In genomic region chr2:28521571-28522151, GRCm38 (mm10) we compare ENCODE assay signal across 10 mouse cellular contexts. TPM values are rescaled to one million over a fixed set of nuclear protein-coding genes. Genes with fewer than 3 reads are reported as not detected.
DNase-seq lines count a peak whose midpoint lies in the region; ATAC-seq lines count a peak whose summit lies in the region.
"Had no signal": no experiment of that assay in that cellular context is flagged by ENCODE, and none has a peak within 500 bp of the region (broad histone marks: within the 10 kb centered on the region; RNA-seq: fewer than 3 reads in every experiment).

No protein-coding gene starts in this region.

- no peaks in the 10 kb centered on the region for H3K36me3 ChIP-seq in kidney, embryonic 16.5 days (ENCODE audit: insufficient read depth, low read length)
- H3K36me3 ChIP-seq in embryonic facial prominence, embryonic 15.5 days: no peaks in the 10 kb centered on the region
- 0 out of 2 replicates have a peak, but pooled peaks cover under 1% of the 10 kb centered on the region for H3K36me3 ChIP-seq in limb, embryonic 15.5 days

- H3K4me3 ChIP-seq in kidney, embryonic 16.5 days (ENCODE audit: low read length): no peak overlapping the region
- H3K4me3 ChIP-seq in embryonic facial prominence, embryonic 15.5 days (replicated peaks): no peak overlapping the region
- no peak overlapping the region for H3K4me3 ChIP-seq in limb, embryonic 15.5 days

- 77% methylated on average over 6 of the region's 6 CpGs for WGBS in kidney, embryonic 16.5 days
- WGBS in embryonic facial prominence, embryonic 15.5 days: 71% methylated on average over 6 of the region's 6 CpGs
- WGBS in limb, embryonic 15.5 days: 77% methylated on average over 6 of the region's 6 CpGs

- no peaks in the 10 kb centered on the region for H3K27me3 ChIP-seq in kidney, embryonic 16.5 days (ENCODE audit: insufficient read depth, low read length)
- H3K27me3 ChIP-seq in embryonic facial prominence, embryonic 15.5 days: no peaks in the 10 kb centered on the region
- H3K27me3 ChIP-seq in limb, embryonic 15.5 days: no peaks in the 10 kb centered on the region

- no peak overlapping the region for H3K27ac ChIP-seq in kidney, embryonic 16.5 days (ENCODE audit: low read length)
- peak overlapping the region; percentile 60; the same call in 1 of the 2 replicates for H3K27ac ChIP-seq in embryonic facial prominence, embryonic 15.5 days (replicated peaks)
- 0 out of 2 replicates have a peak overlapping the region, but pooled peaks have one; percentile 18 for H3K27ac ChIP-seq in limb, embryonic 15.5 days

- no peaks in the 10 kb centered on the region for H3K9me3 ChIP-seq in kidney, embryonic 16.5 days (ENCODE audit: low read length)
- no peaks in the 10 kb centered on the region for H3K9me3 ChIP-seq in embryonic facial prominence, embryonic 15.5 days (replicated peaks)
- no peaks in the 10 kb centered on the region for H3K9me3 ChIP-seq in limb, embryonic 15.5 days

- ATAC-seq in kidney, embryonic 16.5 days (ENCODE audit: low FRiP score, low TSS enrichment): no peak
- ATAC-seq in embryonic facial prominence, embryonic 15.5 days (ENCODE audit: insufficient number of reproducible peaks, low FRiP score, low TSS enrichment, low read depth): no peak
- no peak for ATAC-seq in limb, embryonic 15.5 days (ENCODE audit: insufficient number of reproducible peaks, low FRiP score, low TSS enrichment, low read depth)

- peaks cover 33% of the 10 kb centered on the region for H3K4me1 ChIP-seq in kidney, embryonic 16.5 days (ENCODE audit: insufficient read depth, low read length)
- H3K4me1 ChIP-seq in embryonic facial prominence, embryonic 15.5 days: peaks cover 84% of the 10 kb centered on the region
- peaks cover 83% of the 10 kb centered on the region for H3K4me1 ChIP-seq in limb, embryonic 15.5 days

- peak; percentile 33 for DNase-seq in adrenal gland, postnatal 25 days
- no peak for DNase-seq in adrenal gland, adult 18-20 months (ENCODE audit: low spot score in 2 of 2)
- peak; percentile 24 for DNase-seq in kidney, postnatal 14 days
- no peak for DNase-seq in thymus, postnatal 25 days
- DNase-seq in spleen, postnatal 10 days (ENCODE audit: low spot score in 2 of 2): no peak
- DNase-seq: liver had no signal

- H3K9ac ChIP-seq in kidney, embryonic 16.5 days (replicated peaks; ENCODE audit: low read length): no peak overlapping the region
- no peak overlapping the region for H3K9ac ChIP-seq in embryonic facial prominence, embryonic 15.5 days
- H3K9ac ChIP-seq in limb, embryonic 15.5 days: no peak overlapping the region

- no peak overlapping the region for H3K4me2 ChIP-seq in kidney, embryonic 16.5 days (replicated peaks; ENCODE audit: low read depth, low read length)
- H3K4me2 ChIP-seq in embryonic facial prominence, embryonic 15.5 days (replicated peaks): no peak overlapping the region
- no peak overlapping the region for H3K4me2 ChIP-seq in limb, embryonic 15.5 days
- H3K4me2 ChIP-seq: midbrain, embryonic 11.5 days had no signal

RNA-seq across cellular contexts. Expression of gene Ralgds, which starts 8.7 kb away (rescaled TPM):
- 32.6 and 40.3 TPM in 2 replicates for total RNA-seq in adrenal gland, postnatal 25 days (2021)
- total RNA-seq in adrenal gland, adult 18-20 months (2021): 10 to 100 TPM; 24.3 to 24.4 TPM
- polyA plus RNA-seq in kidney, embryonic 16.5 days (2015; fragmentation: Nextera tagmentation; extraction: Ambion mirVana): 24.7 and 28.7 TPM in 2 replicates
- 69.3 and 70.8 TPM in 2 replicates for polyA plus RNA-seq in embryonic facial prominence, embryonic 15.5 days (2015; fragmentation: Nextera tagmentation; extraction: Ambion mirVana)
- polyA plus RNA-seq in limb, embryonic 15.5 days (2015; fragmentation: Nextera tagmentation; extraction: Ambion mirVana): 50.3 and 50.7 TPM in 2 replicates

RNA-seq across cellular contexts. Expression of gene Gm10134, which starts 15.8 kb away (rescaled TPM):
- 3.4 TPM in 1 of 2 replicates, not detected in the other for total RNA-seq in adrenal gland, postnatal 25 days (2021)
- total RNA-seq in adrenal gland, adult 18-20 months (2021): 1 to 10 TPM; 2.0 TPM
- polyA plus RNA-seq in kidney, embryonic 16.5 days (2015; fragmentation: Nextera tagmentation; extraction: Ambion mirVana): 8.3 and 9.8 TPM in 2 replicates
- polyA plus RNA-seq in embryonic facial prominence, embryonic 15.5 days (2015; fragmentation: Nextera tagmentation; extraction: Ambion mirVana): 1.7 and 2.2 TPM in 2 replicates
- 1.9 and 4.5 TPM in 2 replicates for polyA plus RNA-seq in limb, embryonic 15.5 days (2015; fragmentation: Nextera tagmentation; extraction: Ambion mirVana)
- polyA plus RNA-seq: midbrain, embryonic 11.5 days had no signal

RNA-seq across cellular contexts. Expression of gene Gbgt1, which starts 25.0 kb away (rescaled TPM):
- total RNA-seq in adrenal gland, postnatal 25 days (2021): 2.1 and 3.2 TPM in 2 replicates
- total RNA-seq in adrenal gland, adult 18-20 months (2021): 1 to 10 TPM; 4.5 to 6.3 TPM
- 5.5 and 6.3 TPM in 2 replicates for polyA plus RNA-seq in kidney, embryonic 16.5 days (2015; fragmentation: Nextera tagmentation; extraction: Ambion mirVana)
- 0.95 and 1.2 TPM in 2 replicates for polyA plus RNA-seq in embryonic facial prominence, embryonic 15.5 days (2015; fragmentation: Nextera tagmentation; extraction: Ambion mirVana)
- polyA plus RNA-seq in limb, embryonic 15.5 days (2015; fragmentation: Nextera tagmentation; extraction: Ambion mirVana): 0.56 and 1.1 TPM in 2 replicates

RNA-seq across cellular contexts. Expression of gene Cel, which starts 41.5 kb away (rescaled TPM):
- 0.24 TPM in 1 of 2 replicates, not detected in the other for total RNA-seq in adrenal gland, postnatal 25 days (2021)
- not detected for total RNA-seq in adrenal gland, adult 18-20 months (2021)
- polyA plus RNA-seq in kidney, embryonic 16.5 days (2015; fragmentation: Nextera tagmentation; extraction: Ambion mirVana): not detected in 2 replicates
- polyA plus RNA-seq in embryonic facial prominence, embryonic 15.5 days (2015; fragmentation: Nextera tagmentation; extraction: Ambion mirVana): 0.08 TPM in 1 of 2 replicates, not detected in the other
- polyA plus RNA-seq in limb, embryonic 15.5 days (2015; fragmentation: Nextera tagmentation; extraction: Ambion mirVana): 0.35 TPM in 1 of 2 replicates, not detected in the other

RNA-seq across cellular contexts. Expression of gene Mrps2, which starts 53.8 kb away (rescaled TPM):
- total RNA-seq in adrenal gland, postnatal 25 days (2021): 52.4 and 61.8 TPM in 2 replicates
- total RNA-seq in adrenal gland, adult 18-20 months (2021): 10 to 100 TPM; 54.4 to 63.2 TPM
- 70.8 and 74.2 TPM in 2 replicates for polyA plus RNA-seq in kidney, embryonic 16.5 days (2015; fragmentation: Nextera tagmentation; extraction: Ambion mirVana)
- polyA plus RNA-seq in embryonic facial prominence, embryonic 15.5 days (2015; fragmentation: Nextera tagmentation; extraction: Ambion mirVana): 50.1 and 54.8 TPM in 2 replicates
- 50.3 and 51.3 TPM in 2 replicates for polyA plus RNA-seq in limb, embryonic 15.5 days (2015; fragmentation: Nextera tagmentation; extraction: Ambion mirVana)

Comparison
In these comparisons a context has a peak if more than half of its experiments do, and no peak if none do; other contexts are left out.
1. DNase-seq: peak in adrenal gland, postnatal 25 days (single experiment) and kidney, postnatal 14 days (single experiment); none in adrenal gland, adult 18-20 months (0 of 2), thymus, postnatal 25 days (single experiment) and spleen, postnatal 10 days (0 of 2).